Mouse (Mus musculus) liver (tissue): ENCODE data around the gene Prx.

Experiments used
- DNase-seq: peaks from one replicate; pipeline ENCODE4 v3.0.0-alpha.2; 2020; ENCODE audit warnings: mixed read lengths

The Prx gene

DNA sequence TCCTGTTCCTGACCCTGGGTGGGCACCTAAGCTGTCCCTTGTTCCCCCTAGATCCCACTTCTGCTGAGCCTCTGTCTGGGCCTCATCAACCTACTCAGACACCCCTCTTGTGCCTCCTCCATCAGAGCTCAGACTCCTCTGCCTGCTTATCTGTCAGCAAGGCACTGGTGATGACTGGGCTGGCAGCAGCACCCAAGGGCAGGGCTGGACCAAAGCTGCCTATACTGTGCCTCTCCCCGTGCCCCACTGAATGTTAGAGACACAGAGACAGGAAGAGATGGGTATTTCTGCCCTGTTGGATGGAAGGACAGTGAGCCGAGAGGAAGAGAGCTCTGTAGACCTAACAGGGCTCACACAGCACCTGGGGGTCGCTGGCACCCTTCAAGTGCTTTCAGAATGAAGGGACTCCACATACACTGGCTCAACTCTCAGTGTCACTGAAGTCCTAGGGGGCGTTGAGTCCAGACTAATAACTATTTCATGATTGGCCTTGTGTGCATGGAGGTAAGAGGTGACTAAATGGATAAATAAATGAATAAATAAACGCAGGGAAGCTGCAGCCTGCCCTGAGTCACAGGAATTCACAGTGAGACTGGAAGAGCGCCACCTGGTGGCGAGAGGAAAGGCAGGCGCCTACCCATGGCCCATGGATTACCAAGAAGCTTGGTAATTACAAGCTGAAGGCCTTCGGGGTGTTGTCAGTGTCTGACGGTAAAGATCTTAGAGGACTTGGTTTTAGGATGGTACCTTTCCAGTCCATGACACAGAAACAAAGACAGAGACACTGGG lies 27.1 kb downstream of the Prx start:
- peak; percentile 92 for DNase-seq

DNA sequence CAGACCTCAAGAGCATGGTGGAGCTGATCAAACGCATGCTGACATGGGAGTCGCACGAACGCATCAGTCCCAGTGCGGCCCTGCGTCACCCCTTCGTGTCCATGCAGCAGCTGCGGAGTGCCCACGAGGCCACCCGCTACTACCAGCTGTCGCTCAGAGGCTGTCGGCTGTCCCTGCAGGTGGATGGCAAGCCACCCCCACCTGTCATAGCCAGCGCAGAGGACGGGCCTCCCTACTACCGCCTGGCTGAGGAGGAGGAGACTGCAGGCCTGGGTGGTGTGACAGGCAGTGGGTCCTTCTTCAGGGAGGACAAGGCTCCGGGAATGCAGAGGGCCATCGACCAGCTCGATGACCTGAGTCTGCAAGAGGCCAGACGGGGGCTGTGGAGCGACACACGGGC lies 29.9 kb downstream of the Prx start:
- DNase-seq = no peak

DNA sequence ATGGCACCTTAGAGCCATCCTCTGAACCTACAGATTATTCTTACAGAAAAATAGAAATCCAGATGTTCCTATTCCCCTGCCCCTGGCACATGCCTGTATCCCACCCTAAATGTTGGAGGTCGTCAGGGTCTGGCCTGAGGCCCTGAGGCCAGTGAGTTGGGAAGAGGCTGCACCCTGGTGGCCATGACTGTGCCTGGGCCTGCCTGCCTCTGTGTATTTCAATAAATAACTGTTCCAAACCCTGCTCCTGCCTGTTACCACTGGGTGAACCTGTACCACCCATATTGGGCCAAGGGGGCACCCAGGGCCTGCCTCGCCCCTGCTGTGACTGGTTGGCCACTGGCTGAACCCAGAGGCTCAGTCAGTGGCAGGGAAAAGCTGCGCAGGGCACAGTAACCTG lies 31.8 kb downstream of the Prx start:
- DNase-seq = peak; percentile 5

DNA sequence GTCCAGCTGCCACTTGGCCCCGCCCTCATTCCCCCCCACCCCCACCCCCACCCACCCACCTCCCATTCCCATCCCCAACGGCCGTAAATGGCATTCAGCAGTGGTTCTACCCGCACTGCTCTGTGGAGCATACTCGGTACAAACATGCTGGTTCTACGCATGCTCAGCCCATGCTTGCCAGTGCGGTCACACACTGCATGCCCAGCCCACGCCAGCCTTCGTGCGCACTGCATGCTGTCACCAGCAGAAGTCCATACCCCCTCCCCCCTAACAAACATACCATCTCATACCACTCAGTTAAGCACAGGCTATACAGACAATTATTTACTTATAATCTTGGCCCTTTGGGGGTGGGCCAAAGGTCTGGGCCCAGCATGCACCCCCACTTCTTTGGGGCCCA lies 32.6 kb downstream of the Prx start:
- DNase-seq = no peak

DNA sequence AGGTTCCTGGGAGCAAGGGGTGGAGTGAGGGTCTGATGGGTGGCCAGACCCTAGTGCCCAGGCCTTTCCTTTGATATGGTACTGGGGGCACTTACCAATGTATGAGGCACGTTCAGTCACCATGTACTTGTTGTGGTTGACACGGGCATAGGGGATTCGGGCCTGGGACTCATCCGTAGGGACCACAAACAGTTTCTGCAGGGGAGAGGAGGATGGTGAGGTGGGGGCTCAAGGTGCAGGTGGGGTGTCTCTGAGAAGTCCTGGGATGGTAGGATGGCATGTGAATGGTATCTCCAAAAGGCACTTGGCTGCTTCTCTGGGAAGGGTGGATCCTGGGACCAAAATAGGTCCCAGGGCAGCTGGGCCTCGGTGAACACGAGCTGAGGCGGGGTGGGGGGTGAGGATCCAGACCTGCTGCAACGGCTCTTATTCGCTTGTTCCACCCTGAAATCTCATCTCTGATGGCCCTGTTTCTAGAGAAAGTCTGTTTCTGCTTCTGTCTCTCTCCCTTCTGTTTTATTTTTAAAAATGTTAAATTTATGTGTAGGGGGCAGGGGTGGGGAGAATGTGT lies 33.4 kb downstream of the Prx start:
- no peak for DNase-seq

DNA sequence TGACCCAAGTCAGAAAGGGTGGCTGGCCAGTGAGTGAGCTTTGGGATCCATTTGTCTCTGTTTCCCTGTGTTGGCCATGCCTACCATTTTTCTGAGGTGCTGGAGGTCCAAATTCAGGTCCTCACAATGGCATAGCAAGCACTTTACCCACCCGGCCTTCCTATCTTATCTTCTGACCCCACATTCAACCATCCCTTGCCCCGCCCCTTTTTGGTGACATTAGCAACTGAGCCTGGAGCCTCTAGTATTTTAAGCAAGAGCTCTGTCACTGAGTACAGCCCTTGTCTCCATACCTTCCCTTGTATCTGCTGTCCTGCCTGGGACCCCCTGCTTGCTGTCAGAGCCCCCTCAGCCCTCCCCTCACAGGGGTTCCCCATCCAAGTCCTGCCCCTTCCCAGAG lies 36.3 kb downstream of the Prx start:
- DNase-seq = peak; percentile 93

DNA sequence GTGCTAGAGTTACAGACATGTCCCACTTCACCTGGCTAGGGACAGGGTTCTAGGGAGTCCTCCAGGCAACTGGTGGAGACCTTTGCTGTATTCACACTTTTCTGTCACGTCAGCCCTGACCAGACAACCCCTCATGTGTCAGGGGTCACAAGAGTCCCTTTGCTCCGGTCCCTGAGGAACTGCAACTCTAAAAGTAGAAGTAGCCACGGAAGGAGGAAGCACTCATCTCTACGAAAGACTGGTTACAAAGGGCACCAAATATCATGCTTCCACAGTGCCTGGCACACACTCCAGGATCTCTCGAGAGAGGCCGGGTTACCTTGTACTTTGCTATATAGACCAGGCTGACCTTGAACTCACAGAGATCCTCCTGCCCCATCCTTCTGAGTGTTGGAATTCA lies 37.5 kb downstream of the Prx start:
- DNase-seq = no peak

DNA sequence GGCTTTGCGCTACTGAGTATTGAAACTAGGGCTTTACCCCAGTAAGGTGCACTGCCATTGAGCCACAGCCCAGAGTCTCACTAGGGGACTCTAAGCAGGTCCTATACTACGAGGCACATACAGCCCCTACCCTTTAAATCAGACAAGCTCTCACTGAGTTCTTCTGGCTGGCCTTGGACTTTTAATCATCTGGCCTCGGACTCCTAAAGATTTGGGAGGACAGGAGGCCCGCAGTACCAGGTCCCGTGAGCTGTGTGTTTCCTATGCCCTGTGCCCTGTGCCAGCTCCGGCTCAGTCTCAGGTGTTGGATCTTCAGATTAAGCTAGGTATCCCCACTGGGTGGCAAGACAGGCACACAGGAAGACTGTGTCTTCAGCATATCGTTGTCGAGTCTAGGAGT lies 38.9 kb downstream of the Prx start:
- DNase-seq = no peak

DNA sequence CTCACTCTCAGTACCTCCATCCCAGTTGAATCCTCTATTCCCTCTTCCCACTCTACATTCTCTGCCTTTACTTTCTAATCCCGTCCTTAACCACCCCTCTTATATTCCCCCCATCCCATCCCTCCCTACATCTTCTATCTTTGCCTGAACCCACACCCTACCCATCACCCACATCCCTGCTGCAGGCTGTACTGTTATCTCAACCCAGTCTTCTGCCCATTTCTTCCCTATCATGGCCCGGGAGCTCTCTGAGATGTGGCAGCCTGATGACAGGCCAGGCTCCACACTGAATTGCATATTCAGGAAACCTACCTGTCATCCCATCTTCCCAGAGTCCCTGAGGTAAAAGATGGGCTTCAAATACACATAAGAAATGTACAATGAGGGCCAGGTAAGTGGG lies 39.7 kb downstream of the Prx start:
- DNase-seq = peak; percentile 71

DNA sequence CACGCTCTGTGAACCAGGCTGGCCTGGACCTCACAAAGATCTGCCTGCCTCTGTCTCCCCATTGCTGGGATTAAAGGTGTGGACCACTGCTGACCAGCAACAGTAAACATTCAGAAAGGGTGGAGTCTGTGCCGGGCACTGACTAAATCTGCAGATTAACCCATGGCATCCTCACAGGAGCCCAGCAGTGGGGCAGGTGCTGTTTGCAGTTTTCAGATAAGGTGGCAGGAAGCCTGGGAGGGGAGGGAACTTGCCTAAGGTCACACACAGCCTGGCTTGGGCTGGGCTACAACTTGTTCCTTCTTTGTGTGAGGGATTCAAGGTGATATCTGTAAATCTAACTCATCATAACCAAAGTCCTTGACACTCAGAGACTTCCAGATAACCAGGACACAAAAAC lies 41.4 kb downstream of the Prx start:
- peak; percentile 88 for DNase-seq

DNA sequence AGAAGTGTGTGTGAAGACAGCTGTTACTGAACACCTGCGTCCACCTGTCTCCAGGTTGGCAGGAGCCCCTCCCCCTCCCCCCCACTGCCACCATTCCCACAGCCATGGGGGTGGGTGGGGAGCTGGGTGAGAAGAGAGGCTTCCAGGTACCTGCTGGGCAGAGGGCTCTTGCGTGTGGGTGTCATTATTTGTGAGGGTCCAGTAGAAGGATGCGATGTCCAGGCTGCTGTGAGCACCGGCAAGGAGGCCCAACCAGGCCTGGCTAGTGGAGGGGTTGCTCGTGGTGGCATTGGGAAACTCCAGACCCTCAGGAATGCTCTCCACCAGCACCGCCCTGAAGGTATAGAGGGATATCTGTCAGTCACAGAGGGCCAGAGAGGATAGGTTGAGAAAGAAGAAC lies 41.8 kb downstream of the Prx start:
- no peak for DNase-seq

DNA sequence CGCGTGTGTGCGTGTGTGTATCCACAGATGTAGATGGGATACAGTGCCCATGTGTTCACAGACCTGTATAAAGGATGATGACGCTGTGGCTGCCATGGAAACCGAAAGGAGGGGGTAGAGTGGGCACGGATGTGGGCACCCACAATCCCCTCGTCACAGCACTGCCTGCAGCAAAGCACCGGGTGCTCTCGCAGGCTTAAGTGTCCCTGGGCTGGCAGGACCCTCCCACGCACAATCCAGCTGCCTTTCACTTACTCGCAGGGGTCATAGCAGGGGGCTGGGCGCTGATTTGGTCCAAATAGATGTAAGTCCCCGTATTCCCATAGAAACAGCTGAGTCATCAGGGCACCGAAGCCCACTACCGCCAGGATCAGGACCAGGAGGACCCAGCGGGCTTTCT lies 42.3 kb downstream of the Prx start:
- no peak for DNase-seq

DNA sequence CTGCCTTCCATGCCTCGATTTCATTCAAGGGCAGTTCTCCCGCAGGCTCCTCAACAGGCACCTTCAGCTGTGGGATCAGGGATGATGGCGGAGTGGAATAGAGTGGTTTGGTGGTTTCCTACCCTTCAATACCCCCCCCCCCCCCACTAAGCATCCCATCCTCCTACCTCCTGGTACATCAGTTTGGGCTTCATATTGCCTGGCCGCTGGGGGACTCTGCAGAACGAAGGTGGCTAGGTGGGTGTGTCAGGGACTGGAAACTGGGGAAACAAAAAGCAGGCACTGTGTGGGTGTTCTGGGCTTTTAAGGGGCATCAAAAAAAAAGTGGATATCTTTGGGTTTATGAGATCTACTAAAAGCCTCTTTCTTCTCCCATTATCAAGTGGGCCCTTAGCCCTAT lies 42.8 kb downstream of the Prx start:
- DNase-seq = no peak

DNA sequence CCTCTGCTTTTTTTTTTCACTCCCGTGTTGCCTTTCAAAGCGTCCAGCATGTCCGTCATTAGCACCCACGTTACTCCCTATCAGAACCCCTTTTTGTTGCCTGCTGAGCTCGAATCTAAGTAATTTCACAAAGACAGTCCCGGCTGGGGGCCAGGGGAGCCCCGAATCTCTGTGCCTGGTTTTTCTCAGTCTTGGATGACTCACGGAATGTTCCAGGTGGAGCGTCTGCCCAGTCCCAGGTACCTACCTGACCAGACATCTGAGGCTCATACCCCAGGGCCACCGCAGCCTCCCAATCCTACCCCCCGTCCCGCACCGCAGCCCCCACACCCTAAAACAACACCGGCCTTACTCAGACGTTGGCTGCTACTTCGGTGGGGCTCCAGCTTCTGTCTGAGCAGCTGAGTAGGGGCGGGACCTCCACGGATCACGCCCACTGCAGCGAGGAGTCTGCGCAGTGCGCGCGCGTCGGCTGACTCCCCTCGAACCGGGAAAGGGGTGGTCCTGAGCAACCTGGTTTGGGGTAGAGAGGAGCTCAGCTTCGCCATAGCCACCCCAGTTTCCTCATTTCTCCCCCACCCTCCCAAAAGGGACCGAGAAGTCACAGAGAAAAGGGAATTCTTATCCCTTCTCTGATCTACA lies 43.4 kb downstream of the Prx start:
- peak; percentile 90 for DNase-seq

DNA sequence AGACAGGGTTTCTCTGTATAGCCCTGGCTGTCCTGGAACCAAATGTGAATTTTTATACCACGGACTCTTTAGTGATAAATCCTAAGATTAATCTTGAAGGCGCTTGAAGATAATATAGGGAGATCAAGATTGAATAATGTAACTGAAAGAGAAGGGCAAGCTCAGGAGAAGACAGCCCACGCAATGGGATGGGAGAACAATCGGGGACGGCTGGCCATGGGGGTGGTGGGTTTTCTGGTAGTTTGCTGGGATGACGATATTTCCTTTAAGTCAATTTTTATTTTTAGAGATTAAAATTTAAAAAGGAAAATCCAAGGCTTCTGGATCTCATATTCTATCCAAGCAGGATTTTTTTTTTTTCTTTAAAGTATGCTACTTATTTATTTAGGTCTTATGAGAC lies 43.9 kb downstream of the Prx start:
- no peak for DNase-seq

DNA sequence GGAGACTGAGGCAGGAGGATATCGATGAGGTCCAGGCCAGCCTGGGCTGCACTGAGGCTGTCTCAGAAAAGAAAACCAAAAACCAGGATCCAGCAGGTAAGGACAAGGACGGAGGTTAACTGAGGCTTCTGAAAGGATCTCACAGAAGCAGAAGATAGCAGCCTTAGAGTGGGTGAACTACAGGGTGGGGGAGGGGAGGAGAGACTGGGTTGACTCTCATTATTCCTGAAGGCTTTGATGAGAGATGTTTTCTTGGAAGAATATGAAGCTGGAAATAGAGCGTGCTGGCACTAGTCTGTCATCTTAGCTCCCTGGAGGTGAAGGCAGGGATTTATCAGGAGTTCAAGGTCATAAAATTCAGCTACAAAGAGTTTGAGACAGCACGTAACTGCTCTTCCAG lies 44.7 kb downstream of the Prx start:
- no peak for DNase-seq

DNA sequence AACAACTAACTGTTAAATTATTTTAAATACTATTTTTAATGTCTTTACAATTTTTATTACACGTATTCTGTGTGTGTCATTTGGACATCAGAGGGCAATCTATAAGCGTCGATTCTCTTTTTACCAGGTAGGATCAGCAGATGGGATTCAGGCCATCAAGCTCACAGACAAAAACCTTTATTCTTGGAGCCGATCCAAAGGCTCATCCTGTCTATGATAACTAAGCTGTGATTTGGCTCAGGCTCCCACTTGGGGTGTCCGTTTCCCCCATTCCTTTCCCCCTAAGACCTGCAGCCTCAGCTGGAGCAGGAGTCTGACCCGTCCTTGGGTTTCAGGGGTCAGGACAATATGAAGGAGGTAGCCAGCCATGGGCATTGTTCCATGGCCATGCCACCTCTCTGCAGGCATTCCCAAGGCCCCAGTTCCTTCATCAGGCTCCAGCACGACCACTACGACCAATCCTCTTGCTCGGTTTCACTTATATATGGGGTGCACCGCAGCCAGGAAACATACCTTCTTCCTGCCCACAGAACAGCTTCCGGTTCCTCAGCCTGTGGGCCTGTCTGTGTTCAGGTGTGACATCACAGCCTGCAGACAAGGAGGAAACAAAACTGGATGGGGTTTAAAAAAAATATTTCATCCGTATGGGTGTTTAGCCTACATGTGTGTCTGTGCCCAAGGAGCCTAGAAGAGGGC lies 45.7 kb downstream of the Prx start:
- no peak for DNase-seq

DNA sequence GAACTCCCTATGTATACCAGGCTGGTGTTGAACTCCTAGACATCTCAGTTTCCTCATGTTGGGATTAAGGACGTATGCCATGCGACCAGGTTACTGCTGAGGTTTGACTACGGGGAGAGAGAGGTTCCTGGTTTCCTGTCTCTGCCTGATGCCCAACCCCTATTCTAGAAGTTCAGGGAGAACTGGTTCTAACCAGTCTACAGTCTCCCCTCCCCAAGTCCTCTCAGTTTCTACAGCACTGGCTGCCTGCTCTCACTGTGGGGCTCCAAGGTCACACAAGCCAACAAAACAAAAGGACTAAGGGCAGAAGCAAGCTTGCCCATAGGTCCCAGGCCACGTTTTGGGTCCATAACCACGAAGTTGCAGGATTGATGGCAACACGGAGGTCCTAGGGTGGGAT lies 50.5 kb downstream of the Prx start:
- DNase-seq = no peak

DNA sequence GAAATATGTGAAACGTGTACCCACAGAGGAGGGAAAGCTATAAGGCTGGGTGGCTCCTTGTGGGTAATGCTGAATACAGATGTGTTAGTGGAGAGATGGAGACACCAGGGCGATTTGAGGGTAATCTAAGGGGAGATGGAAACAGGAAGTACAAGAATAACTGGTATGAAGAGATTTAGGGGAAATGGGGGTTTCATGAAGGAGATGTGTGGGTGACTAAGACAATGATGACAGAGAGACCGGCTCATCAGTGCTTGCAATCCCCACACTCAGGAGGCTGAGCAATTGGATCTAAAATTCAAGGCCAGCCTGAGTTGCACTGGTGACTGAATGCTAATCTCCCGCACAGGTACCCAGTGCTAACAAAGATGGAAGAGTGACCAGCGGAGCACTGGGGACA lies 52.9 kb downstream of the Prx start:
- DNase-seq = no peak

DNA sequence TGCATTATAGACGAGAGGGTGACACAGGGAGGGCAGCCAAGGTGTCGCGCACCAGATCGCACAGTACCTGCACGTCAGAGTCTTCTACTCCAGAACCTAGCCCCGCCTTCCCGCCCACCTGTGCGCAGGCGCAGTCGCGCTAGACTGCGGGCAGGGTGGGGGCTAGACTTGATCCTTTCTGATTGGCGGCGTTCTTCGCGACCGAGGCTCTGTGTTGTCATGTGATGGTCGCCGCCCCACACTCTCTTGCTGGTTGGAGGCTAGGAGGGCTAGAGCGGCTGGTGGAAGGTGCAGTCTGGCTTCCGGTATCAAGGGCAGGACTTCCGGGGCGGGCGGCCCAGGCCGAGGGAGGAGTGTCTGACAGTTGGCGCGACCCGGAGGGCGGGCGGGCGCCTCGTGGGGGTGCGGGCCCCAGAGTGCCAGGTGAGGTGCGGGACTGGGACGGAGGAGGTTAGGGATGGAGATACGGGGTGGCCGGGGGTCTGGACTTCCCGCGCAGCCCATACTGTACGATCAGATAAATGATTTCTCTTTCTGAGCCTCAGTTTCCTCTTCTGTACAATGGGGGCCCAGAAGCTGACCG lies 53.9 kb downstream of the Prx start, which contains the start of the genes Pld3 and 2310022A10Rik:
TSS of gene Pld3 (minus strand) at position 288 of the 583 bp plus-strand sequence.
TSS of gene 2310022A10Rik (plus strand) at position 303 of the 583 bp plus-strand sequence.
- DNase-seq = peak; percentile 97

DNA sequence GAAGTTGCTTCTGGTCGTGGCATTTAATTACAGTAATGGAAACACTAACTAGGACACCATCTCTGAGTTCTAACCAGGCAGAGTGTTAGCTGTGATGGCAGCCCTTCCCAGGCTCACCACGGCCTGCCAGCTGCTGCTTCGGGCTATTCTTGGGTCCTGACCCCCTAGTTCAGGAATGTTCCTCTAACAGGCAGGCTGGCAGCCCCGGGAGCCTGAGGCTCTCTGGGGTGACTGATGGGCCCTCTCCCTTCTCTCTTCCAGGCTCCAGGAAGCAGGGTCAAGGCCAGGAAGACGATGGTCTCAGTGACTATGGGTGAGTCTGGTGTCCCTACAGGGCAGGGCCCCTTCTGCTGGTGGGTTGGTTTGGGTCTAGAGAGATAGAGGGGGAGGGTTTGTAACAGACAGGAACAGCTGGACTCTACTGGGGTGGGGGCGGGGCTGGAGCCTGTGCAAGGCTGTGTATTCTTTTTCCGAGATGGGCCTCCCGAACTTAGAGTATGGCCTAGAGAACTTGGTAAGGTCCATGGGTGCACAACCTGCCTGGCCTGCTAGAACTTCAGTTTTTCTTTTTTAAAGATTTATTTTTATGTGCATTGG lies 61.3 kb downstream of the Prx start:
- DNase-seq = no peak

DNA sequence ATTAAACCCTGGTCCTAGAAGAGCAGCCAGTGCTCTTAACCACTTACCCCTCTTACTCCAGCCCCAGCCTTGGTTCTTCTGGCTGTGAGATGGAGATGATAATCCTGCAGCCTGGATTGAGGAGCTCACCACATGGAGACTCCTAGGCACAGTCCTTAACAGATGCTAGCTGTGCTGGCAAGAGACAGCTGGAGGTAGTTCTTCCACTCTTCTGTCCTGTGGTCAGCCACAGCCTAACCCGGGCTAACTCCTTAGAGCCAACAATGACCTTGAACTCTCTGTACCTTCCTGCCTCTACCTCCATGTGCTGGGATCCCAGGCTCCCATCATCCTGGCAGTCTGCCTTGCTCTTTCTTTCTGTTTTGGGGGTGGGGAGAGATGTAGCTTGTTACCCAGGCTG lies 61.9 kb downstream of the Prx start:
- no peak for DNase-seq
